Mouse (Mus musculus) R1 (cell line): ENCODE data around the gene Gm10487.
"Not testable (repeated sequence)": the region's sequence is repeated elsewhere in the genome, so short reads cannot be mapped to it uniquely, and the experiment has no call there.

Experiments
- DNase-seq: peaks from one replicate; pipeline ENCODE4 v3.0.0-alpha.2; 2018; ENCODE audit warnings: low read depth, low spot score

Gm10487 gene

GRCm38 (mm10) chrX:30843369-30843768 is at the start of gene Gm10487:
Gene Gm10487 (minus strand): TSS chrX:30843469.
- DNase-seq: not testable (repeated sequence)
